Mouse (Mus musculus) G1E-ER4 (cell line): ENCODE measurements around the gene Tmem56. TPM values are rescaled to one million over a fixed set of nuclear protein-coding genes. Genes with fewer than 3 reads are reported as not detected.

Experiments used
- GATA1 ChIP-seq: IDR thresholded peaks from one replicate; pipeline ENCODE4 v1.8.0; 2012; ENCODE audit warnings: low read length, inconsistent platforms
- polyA plus RNA-seq: library from polyadenylated mRNA; stranded (reverse); fragments of >175 nt; gene quantifications from 2 replicates; pipeline ENCODE4 v1.2.3, GENCODE M21; 2012

Tmem56 gene
- polyA plus RNA-seq, 1 experiment = 16.8 TPM

DNA sequence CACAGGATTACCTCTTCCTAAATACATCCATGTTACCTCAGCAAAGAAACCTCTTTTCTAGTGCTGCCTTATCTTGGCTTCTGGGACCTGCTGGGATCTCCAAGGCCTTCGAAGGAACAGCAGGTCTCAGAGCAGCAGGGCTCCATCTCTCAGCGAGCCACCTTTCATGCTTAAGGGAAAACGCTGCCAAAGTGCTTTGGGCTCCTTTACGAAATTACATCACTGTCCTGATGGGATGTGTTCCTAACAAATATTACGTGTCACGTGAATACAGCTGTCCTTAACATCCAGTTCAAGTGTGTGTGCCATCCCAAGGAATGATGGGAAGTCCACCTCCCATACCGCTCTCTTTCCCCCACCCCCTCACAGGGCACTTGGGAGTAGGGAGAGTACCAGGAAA, 22.9 kb downstream of the Tmem56 start:
- no peak for TF ChIP-seq GATA1

DNA sequence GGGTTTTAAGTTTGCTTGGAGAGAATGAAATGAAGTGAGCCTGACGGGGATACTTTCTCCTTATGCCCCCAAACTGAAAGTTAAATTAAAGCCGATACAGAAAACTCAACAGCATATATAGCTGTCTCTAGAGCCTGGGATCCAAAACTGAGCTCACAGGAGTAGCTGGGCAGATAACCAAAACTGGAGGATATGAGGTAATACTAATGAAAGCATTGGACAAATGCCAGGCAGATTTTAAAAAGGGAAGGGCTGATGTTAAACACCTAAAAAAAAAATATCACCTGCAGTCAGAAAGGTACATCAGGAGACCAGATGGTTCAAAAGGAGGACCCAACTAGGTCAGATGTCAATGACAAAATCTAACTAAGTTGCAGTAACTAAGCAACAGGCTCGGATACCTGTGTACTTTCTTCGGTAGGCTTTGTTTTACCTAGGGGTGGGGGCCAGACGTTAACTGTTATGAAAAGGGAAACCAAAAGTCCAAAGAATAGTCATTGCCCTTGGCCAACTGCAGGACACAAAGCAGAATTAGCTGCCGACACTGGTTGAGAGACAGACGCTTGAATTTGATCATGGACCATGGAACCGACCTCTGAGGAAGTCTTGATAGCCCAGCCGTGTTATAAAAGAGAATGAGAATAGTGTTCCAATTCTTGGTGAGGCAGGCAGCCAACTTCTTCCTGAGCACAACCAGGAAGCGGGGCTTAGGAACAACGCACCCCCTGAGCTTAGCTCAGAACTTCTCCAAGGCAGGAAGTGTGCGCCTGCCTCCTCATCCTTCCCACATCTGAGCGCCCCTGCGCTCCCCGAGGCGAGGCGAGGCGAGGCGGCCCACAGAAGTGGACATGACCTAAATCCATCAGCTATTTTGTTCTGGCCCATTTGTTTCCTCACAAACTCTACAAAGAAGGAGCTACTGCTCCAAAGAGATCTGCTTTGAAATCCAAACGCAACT, 24.1 kb downstream of the Tmem56 start:
- no peak for TF ChIP-seq GATA1

DNA sequence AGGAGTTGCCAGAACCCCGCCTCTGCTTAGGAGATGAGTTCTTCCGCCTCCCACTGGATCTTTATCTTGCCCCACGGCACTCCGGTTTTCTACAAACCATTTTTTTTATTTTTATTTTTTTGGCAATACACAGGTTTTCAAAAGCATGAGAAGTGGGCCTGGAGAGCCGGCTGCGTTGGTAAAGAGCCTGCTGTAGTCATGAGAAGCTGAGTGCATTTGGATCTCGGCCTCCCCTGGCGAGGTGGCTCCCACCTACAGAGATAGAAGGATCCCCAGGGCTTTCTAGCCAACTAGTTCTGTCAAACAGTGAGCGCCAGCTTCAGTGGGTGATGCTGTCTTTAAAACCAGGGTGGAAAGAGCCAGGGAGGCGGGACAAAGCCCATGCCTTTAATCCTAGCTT, 25.5 kb downstream of the Tmem56 start:
- no peak for TF ChIP-seq GATA1

DNA sequence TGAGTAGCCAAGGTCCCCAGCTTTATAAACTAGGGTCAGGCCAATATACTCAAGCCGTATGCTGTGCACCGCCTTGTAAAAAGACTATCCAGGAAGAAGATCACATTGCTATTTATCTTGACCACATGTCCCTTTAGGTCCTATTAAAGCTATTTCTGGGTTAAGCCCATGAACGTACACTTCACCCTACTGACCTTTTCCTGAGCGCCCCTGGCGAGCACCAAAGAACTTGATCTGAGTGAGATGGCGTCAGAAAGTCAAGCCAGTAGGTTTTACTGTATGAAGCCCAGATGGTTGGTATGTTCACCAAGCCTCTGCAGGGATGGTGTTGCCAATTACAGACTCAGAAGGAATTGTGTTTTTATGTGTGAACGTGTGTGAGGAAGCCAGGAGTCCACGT, 26.8 kb downstream of the Tmem56 start:
- TF ChIP-seq GATA1 = no peak

DNA sequence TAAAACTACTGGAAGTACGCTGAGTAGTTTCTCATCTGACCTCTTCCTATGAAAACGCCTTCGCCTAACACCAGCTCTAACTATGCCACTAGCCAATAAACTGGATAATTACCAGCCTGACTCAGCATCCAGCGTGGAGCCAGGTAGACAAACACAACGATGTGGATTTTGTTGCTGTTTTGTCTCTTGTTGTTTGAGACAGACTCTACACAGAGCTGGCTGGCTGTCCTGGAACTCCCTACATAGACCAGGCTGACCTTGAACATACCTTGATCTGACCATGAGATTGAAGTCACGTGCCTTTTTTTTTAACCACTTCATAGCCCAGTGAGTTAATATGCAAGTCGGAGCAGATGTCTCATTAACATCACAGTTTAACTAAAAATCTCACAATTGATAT, 27.4 kb downstream of the Tmem56 start:
- no peak for TF ChIP-seq GATA1

DNA sequence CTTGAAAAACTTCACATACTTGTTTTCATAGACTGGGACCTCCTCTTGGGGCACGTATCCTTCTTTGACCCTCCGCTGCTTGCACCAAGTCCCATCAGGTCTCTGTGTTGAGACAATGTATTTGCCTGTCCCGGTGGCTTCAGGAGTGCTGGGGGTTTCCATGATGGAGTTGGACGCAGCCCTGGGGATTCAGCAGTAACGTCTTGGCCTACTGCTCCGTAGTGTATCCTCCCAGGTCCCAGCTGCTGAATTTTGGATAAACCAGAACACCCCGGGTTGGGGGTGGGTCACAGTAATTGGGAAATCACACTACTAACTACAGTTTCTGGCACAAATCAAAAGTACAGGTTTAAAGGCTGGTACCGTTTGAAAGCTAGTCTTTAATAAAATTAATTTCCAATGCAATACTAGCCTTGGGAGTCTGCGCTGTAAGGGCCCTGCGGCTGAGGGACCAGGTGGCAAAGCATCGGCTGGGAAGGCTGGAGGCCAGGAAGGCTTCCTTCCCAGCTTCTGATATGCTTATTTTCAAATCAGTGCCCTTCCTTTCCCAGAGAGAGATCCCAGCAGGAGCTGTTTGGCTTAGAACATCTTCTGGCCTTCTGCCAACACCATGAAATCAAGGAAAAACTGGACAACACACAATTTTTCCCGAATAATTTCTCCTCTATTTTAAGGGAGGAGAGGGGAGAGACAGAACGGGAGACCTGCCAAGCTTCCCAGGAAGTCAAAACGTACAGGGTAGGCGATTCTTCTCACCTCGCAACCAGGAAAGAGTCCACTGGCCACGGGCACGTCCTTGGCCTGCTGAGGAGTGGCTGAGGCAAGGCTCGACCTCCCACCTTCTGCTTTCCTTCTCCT, 32.1 kb downstream of the Tmem56 start:
- TF ChIP-seq GATA1 = no peak

DNA sequence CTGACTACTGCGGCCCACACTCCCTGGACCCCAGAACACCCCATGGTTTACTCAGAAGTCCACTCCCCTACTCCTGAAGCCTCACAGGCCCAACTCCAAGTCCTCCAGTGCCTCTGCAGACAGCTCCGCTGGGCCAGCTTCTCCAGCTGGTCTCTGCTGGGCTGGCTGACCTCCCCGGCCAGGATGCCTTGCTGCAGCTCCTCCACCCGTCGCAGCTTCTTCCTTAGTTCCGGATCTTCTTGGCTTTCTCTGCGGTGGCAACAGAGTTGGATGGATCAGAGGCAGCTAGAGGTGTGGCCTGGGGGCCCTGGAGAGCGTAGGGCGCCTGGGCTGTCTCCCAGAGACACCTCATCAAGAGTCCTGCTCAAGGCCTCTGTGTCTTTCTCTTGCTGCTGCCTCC, 32.9 kb downstream of the Tmem56 start:
- TF ChIP-seq GATA1 = no peak

DNA sequence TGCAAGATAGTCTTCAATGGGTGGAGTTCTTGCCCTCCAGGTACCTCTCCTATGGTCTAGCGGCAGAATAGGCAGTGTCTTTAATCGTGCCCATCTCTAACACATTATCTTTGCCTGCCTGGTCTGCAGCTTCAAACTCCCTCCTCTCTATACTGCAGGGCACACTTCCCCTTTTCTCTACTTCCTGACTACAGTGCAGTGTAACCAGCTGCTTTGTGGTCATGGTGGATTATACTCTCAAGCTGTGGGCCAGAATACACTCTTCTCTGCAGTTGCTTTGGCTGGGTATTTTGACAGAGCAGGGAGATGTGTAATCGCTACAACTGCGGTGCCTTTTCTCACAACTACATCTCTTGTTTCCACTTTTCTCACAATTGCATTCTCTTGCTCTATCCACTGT, 40.0 kb downstream of the Tmem56 start:
- TF ChIP-seq GATA1 = peak; percentile 70

DNA sequence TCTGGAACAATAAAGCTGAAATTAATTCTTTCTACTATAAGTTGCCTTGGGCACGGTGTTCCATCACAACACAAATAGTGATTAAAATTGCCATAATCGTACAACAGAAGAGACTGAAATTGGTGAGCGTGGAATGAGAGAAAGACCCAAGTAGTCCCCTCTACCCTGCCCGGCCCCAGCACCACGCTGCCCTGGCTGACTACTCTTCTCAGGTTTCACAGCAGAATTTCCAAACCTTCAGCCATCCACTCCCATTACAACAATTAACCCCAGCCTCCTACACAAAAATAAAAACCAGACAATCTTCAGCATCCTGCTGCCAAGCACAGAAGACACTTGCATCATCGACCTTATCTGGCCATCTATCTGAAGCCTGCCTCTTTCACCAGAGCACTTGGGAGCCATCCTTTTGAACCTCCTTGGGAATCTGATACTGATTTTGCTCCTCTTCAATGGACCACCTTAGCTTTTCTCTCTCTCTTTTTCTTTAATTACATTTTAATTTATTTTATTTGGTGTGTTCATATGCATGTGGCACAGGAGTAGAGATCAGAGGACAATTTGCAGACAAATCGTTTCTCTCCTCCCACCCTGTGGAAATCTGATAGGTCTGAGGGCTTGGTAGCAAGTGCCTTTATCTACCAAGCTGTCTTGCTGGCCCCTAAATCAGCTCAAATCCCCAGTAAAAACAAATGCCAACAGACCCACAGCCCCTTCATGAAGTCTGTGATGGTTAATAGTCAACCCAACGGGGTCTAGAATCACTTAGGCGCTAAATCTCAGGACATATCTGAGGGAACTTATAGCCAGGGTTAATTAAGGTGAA, 40.6 kb downstream of the Tmem56 start:
- TF ChIP-seq GATA1 = peak; percentile 30

DNA sequence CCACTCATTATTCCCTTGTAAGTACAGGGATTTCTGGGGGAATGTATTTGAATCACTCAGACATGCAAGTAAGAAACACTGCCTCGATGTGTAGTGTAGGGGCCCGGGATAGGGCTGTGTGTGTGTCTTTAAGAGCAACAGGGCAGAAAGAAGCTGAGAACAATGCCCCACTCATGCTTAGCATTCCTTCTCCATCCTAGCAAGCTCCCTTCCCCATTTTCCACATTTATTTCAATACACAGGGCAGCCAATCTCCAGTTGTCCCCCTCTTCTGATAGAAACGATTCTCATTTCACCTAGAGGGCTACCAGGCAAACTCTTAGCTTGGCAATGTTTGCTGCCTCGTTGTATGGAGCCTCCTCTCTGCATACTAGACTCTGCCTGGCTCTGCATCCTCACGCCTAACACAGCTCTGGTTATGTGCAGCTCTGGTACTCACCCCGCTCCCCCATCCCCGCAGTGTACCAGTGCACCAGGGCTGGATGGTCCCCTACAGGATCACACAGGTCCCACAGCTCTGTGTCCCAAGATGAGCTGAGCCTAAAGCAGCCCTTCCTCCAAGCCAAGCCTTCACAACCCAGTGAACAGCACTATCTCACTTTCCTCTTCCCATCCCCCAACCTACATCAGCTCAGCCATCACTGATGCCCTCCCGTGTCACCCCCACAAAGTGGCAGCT, 42.4 kb downstream of the Tmem56 start:
- TF ChIP-seq GATA1 = no peak

DNA sequence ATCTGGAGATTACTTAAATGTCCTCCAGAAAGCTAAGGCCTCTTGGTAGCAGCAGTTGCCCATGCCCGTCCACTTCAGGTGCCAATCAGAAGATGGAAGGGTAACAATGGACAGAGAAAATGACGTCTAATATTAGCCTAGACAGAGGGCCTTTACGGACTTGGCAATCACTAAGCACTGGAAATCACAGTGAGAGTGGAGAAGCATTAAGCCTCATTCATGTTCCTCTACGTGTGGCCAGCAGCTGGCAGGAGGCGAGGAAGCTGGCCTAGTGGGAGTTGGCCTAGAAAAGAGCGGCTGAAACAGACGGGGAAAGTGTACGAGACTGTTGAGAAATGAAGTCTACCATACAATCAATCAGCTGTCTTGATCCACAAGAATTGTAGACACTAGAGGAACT, 43.8 kb downstream of the Tmem56 start:
- no peak for TF ChIP-seq GATA1

DNA sequence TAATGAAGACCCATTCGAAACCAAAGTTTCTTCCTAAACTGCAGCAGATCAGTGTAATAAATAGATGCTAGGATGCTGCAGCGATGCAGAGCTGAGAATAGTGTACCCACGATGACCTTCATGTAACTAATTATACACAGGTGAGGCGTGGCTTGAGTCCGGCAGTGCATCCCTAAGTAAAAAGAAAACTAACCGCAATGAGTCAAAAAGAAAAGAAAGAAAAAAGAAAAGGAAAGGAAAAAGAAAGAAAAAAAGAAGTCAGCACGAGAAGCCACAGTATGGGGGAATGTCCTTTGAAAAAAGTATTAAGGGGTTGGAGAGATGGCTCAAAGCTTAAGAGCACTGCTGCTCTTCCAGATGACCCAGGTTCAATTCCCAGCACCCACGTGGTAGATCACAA, 58.1 kb downstream of the Tmem56 start:
- TF ChIP-seq GATA1 = no peak

DNA sequence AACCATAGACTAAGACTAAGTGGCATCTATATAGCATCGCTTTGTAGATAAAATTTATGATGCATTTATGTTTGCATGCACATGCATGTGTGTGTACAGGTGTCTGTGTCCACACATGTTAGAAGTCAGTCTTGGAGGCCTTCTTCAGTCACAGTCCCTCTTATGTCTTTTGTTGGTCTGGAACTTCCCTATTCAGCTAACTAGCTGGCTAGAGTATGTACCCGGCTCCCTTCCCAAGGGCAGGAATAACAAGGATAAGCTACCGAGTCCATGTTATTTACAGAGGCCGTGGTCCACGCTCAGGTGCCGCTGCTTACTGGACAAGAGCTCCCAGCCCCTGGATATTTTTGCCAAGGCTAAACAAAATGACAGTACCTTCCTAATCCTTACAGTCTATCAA, 58.7 kb downstream of the Tmem56 start:
- TF ChIP-seq GATA1 = no peak

DNA sequence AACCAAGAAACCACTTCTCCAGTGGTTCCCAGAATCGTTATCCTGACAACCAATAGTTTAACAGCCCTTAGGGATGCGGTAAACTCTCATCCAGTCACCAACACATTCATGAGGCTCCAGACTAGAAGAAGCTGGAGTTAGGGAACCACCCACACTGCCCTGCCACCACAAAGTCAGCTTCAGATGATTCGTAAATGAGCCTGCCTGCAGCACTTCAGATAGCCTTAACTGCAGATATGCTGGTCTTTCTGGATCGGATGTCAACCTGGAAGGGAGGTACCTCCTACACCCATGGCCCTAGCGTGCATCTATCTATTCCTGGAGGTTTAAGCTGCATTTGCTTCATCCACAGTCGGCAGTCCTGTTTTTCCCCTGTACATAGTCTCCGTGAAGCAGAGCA, 60.9 kb downstream of the Tmem56 start:
- TF ChIP-seq GATA1 = no peak

DNA sequence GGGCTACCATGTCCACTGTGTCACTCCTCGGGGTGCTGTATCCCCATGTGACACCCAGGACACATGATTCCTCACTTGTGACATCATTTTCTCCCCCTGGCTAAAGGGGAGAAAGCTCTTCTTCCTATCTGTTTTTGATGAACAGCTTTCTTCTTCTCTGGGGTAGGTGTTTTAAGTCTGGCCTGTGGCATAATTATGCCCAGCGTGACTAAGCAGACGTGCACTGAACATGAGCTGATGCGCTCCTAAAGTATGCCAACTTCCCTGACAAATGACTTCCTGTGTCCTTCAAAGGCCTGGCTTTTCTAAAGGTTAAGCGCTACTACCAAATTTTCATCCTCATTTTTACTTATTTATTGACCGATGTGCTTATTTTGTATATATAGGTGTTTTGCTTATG, 65.9 kb downstream of the Tmem56 start:
- no peak for TF ChIP-seq GATA1
